Mouse (Mus musculus) CD4-positive helper T cell, adult 2 months (primary cell): Measurements from ENCODE around the gene Rbms3.

ENCODE experiments used
- DNase-seq: peaks from one replicate; pipeline ENCODE4 v3.0.0-alpha.2; 2012; ENCODE audit warnings: low read depth, missing footprints, low spot score

Rbms3 gene

GRCm38 (mm10) chr9:117629771-117630170 lies at the start of gene Rbms3:
Rbms3 (minus strand) TSS chr9:117629913.
- DNase-seq, result no peak

DNA sequence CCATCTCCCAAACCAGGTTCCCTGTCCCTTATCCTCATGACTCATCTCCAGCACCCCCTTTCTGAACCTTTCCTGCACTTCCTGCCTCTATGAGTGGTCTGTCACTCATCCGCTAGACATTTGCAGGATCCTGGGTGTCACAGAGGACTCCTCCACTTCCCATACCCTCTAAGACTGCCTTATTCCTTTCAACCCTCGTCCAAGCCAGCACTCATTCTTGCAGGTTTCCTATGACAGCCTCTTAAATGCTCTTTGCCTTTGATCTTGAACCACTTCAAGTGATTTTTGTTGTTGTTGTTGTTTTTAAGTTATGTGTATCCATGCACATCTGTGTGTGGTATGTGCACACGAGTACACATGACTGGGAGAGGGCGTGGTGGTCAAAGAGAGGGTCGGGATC lies 43.6 kb upstream of the Rbms3 start:
- no peak for DNase-seq

DNA sequence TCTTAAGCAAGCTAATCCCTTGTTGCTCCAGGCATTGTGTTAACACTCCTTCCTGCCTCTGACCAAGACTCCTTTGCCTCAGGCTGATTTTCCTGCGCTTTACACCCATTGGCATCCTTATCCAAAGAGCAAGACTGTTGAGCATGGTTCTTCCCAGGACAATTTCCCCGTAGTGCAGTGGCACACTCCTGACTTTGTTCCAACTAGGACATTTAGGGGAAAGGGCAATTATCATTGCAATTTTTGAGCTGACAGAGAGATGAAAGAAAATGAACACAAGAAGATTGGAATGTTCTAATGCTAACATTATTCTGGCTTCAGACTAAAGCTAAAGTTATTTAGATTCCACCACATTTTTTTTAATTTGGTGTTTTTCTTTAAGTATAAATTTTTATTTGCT lies 24.9 kb upstream of the Rbms3 start:
- DNase-seq, result no peak

DNA sequence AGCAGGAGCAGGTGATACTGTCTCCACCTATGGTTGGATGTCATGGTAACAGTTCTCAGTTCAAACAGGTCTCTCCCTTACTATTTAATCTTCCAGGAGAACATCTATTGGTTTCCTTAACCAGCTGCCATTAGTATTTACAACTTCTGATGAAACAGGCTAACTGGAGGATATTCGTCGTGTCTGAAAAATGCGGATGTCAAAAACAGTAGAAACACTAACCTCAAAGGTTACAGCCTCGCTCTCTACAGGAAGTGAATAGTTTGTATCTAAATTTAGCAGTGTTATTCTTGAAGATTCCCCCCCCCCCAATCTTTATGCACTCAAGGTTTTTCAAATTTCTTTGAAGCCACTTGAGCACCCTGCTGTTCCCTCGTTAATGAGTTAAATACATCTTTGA lies 23.9 kb upstream of the Rbms3 start:
- DNase-seq, result no peak

- no peak for DNase-seq
Measured at GRCm38 (mm10) chr9:117646131-117646530, 16.4 kb upstream of the Rbms3 start.

GRCm38 (mm10) chr9:117641090-117641782 lies 11.5 kb upstream of the Rbms3 start:
- no peak for DNase-seq

GRCm38 (mm10) chr9:117638623-117639185 lies 9.0 kb upstream of the Rbms3 start:
- DNase-seq, result no peak

GRCm38 (mm10) chr9:117636492-117636891 lies 6.8 kb upstream of the Rbms3 start:
- no peak for DNase-seq

DNA sequence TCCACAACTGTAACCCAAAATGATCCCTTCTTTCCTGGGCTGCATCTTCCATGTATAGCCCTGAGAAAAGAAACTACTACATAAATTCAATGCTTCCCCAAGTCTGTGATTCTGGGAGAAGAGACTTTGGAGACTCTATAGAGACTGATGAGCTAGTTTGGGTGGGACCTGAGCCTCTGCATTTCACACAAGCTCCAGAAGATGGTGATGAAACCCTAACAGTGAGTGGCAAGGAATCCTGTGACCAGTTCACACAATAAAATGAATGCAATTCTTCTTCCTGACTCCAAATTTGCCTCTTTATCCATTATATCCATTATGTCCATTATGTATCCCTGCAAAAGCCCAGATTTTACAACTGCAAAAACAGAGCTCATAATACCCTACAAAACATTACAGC lies 2.5 kb downstream of the Rbms3 start:
- no peak for DNase-seq

DNA sequence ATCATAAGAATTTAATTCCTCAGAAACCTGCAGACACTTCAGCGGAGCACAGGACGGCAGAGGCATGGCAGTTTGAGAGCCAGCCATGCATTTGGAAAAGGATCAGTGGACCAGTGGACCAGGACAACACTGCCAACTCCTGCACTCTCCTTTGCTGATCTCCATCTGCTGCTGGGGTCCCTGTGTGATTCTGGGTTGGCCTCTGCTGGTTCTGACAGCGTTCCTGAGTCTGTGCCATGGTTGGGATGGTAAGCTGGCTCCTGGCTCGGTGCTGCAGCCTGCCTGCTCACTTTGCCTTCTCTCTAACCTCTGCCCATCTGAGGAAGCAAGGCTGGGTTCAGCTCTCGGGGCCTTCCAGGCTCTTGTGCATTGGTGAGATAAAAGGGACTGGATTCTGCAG lies 28.9 kb downstream of the Rbms3 start:
- DNase-seq, result no peak

- DNase-seq, result no peak
Measured at GRCm38 (mm10) chr9:117599341-117599740, 30.4 kb downstream of the Rbms3 start.

DNA sequence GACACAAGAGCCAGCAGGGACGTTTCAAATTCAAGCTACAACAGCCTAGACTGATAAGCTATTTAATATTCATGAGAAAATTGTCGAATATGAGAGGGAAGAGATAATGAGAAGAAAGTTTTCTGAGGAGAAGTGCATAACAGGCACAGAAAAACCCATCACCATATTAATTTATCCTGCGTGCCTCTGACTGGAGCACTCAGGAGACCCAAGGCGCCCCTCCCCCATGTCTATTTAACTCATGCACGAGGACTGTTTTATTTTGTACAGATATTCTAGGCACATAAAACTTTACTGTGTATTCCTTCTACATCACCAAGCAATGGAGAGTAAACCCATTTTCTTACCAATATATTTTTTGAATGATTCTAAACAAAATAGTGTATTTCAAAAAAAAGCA lies 33.6 kb downstream of the Rbms3 start:
- DNase-seq, result no peak

GRCm38 (mm10) chr9:117585345-117585744 lies 44.4 kb downstream of the Rbms3 start:
- no peak for DNase-seq

GRCm38 (mm10) chr9:117583638-117584037 lies 46.1 kb downstream of the Rbms3 start:
- no peak for DNase-seq

DNA sequence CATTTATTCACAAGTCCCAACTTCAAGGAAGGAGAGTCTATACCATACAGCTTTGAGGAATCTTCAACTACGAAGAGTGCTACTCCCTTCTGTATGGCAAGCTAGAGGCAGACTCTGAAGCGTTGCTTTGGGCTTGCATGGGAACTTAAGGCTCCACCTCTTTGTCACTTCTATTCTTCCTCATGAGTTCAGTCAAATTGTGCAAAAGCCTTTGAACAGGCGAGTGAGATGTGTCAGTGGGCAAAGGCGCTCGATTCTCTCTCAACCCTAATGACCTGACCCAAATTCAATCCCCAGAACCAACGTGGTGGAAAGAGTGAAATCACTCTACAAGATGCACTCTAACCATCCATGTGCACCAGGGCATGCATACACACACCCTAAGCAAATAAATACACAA lies 47.1 kb downstream of the Rbms3 start:
- no peak for DNase-seq

DNA sequence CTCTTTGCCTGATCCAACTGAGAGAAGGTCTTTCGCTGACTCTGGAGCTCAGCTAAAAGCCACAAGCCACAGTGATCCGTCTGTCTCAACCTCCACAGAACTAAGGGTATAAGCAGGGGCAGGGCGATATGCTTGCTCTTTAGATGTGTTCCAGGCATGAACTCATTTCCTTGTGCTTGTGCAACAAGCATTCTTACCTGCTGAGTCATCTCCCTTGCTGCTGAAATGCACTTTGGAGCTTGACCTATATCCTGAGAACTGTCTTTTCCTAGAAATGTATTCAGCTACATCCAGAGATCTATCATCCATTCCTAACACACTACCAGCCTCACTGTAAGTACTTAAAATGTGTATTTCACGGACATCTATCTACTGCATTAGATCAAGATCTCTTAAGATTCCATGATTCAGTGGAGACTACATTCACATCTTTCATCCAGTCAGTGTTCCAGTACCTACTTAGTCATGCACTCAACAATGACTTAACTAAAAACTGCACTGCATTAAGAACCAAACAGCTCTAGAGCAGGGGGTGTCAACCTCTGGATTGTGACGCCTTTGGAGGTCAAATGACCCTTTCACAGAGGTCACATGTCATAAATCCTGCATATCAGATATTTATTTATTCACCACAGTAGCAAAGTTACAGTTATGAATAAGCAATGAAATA lies 58.4 kb downstream of the Rbms3 start:
- DNase-seq, result no peak

- no peak for DNase-seq
Measured at GRCm38 (mm10) chr9:117570240-117570821, 59.4 kb downstream of the Rbms3 start.

DNA sequence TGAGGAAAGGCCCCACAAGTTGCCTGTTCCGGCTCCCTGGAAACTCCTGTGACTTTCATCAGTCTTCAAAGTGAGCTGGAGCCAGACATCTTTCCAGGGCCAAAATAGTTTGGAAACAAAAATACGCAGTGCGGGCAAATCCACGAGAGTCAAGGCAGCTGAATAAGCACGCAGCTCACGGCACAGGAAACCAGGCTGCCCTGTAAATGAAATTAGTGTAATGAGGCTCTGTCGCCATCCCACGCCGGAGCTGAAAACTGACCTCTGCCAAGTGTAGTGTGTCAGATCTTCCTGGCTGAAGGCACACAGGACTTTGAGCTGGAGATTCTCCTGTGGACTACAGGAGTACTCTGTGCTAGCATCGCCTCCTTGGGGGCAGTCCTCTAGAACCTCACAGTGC lies 63.4 kb downstream of the Rbms3 start:
- DNase-seq, result no peak

DNA sequence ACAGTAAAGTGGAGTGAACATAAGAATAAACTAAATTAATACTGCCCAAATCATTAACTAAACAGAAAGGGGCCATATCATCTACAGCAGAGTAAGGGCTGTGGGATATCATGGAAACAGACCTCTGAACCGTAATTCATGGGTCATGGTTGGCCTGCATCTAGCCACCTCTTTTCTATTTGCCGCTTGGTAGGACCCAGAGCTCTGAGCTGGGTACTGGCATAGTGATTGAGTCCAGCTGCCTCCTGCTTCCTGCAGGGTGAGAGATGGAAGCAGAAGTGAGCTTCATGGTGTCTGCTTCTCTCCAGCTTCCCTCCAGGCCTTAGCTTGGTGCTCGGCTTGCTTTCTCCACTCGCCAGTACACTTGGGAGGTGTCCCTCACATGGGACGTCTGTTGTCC lies 71.2 kb downstream of the Rbms3 start:
- DNase-seq, result no peak

DNA sequence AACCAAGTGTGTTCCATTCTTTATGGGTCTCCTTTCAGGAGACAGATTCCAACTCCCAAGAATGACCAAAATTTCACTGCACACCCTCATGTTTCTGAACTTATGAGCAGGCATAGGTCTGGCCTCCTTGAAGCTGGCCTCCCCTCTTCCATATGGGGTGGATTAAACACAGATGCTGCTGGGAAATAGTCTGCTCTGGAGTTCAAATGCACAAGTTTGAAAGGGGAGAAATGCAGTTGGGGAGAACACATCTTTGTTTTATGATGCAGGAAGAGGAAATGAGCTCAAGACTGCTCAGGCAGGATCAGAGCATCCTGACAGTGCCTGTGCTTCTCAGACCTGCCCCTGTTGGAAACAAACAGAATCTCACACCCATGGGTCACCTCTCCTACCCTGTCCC lies 75.4 kb downstream of the Rbms3 start:
- no peak for DNase-seq

- DNase-seq, result no peak
Measured at GRCm38 (mm10) chr9:117529281-117529680, 100.4 kb downstream of the Rbms3 start.

GRCm38 (mm10) chr9:117508941-117509340 lies 120.8 kb downstream of the Rbms3 start:
- no peak for DNase-seq

DNA sequence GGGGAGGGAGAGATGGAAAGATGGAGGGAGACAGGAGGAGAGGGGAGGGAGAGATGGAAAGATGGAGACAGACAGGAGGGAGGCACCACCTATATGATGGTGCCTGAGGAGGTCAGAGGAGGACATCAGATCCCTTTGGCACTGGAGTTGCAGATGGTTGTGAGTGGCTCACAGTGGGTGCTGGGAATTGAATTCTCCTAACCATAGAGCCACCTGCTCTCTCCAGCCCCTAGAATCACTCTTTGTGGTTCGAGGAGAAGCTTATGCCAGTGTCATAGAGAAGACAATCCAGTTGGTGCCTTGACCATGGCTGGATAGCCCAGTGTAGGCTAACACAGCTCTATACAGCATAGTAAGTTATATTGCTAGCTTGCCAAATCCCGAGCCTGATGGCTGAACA lies 137.8 kb downstream of the Rbms3 start:
- DNase-seq, result no peak
